Mouse (Mus musculus): ENCODE data around the gene Nsun7.
"Not testable (repeated sequence)": the region's sequence is repeated elsewhere in the genome, so short reads cannot be mapped to it uniquely, and the experiment has no call there.

Gene Nsun7

GRCm38 (mm10) chr5:66259756-66260448 is at the start of gene Nsun7:
Gene Nsun7, plus strand, starts transcription at chr5:66259897.
- DNase-seq (ENCODE audit: low read depth, low spot score), result peak; percentile 49

GRCm38 (mm10) chr5:66214395-66214935 is 45.2 kb upstream of the Nsun7 start:
- DNase-seq (ENCODE audit: low read depth, low spot score), result no peak

GRCm38 (mm10) chr5:66215569-66216277 is 44.0 kb upstream of the Nsun7 start:
- DNase-seq (ENCODE audit: low read depth, low spot score), result no peak

DNA sequence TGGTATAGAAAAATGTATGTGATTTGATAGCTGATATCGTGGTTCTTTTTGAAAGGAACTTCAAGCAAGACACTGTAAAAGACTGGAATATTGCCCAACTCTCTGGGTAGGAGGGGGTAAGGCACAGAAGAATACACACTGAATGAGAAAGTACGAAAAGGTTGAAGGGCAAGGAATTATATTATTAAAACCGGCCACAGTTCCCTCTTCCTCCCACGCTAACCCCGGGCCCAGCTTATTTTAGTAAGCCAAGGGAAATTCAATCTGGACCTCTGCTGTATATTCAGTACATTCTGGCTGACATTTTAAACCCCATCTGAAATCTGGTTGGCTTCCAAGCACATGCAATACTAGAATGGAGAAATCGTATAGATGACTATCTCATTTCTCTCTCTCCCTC is 40.0 kb upstream of the Nsun7 start:
- DNase-seq (ENCODE audit: low read depth, low spot score), result no peak

- DNase-seq (ENCODE audit: low read depth, low spot score), result no peak
These were observed 39.1 kb upstream of the Nsun7 start for GRCm38 (mm10) chr5:66220620-66221019.

DNA sequence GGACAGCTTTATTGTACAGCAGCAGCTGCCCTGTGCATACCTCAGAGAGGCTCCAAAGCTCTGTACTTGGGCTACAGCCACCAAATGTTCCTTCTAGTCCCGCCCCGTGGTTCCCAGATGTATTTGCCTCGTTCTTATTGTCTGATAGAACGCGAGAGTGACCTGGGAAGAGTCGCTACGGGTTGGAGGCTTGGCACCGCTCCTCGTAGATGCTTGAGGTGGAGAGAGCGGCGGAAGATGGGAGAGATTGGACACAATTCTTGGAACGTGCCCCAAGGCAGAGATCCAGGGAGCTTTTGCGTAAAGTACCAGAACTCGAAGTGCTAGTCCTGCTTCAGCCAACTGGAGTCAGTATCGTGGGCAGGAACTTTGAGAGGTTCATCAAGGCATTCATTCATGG is 36.8 kb upstream of the Nsun7 start:
- no peak for DNase-seq (ENCODE audit: low read depth, low spot score)

GRCm38 (mm10) chr5:66226526-66226925 is 33.2 kb upstream of the Nsun7 start:
- no peak for DNase-seq (ENCODE audit: low read depth, low spot score)

- DNase-seq (ENCODE audit: low read depth, low spot score), result no peak
These were observed 27.9 kb upstream of the Nsun7 start for GRCm38 (mm10) chr5:66231660-66232269.

GRCm38 (mm10) chr5:66232456-66232855 is 27.2 kb upstream of the Nsun7 start:
- no peak for DNase-seq (ENCODE audit: low read depth, low spot score)

DNA sequence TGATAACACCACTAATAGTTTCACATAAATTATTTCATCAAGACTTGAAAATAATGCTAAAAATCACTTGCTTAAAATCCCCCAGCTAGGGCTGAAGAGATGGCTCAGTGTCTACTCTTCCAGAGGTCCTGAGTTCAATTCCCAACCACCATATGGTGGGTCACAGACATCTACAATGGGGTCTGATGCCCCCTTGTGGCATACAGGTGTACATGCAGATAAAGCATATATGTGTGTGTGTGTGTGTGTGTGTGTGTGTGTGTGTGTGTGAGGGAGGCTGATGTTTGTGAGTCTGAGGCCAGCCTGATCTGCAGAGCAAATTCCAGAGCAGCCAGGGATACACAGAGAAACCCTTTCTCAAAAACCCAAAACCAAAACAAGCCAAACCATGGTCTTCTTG is 17.8 kb upstream of the Nsun7 start:
- peak; percentile 62 for DNase-seq (ENCODE audit: low read depth, low spot score)

DNA sequence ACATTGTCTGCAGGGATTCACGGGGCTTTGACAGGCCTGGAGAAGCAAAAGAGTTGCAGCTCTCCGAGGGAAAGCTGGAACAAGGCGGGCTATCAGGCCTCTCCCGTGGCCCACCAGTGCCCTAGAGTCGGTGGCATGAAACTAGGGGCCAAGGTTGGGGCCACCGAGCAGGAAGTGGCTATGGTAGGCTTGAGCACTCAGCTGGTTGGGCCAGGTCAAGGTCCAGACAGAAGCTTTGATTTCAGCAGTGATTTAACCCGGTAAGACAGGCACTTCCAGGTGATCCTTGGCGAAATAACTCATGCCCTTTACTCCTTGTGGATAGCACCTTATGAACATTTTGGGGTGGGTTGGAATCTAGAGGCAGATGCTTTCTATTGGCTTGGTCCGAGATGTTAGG is 16.2 kb upstream of the Nsun7 start:
- DNase-seq (ENCODE audit: low read depth, low spot score), result no peak

GRCm38 (mm10) chr5:66244043-66244660 is 15.5 kb upstream of the Nsun7 start:
- no peak for DNase-seq (ENCODE audit: low read depth, low spot score)

DNA sequence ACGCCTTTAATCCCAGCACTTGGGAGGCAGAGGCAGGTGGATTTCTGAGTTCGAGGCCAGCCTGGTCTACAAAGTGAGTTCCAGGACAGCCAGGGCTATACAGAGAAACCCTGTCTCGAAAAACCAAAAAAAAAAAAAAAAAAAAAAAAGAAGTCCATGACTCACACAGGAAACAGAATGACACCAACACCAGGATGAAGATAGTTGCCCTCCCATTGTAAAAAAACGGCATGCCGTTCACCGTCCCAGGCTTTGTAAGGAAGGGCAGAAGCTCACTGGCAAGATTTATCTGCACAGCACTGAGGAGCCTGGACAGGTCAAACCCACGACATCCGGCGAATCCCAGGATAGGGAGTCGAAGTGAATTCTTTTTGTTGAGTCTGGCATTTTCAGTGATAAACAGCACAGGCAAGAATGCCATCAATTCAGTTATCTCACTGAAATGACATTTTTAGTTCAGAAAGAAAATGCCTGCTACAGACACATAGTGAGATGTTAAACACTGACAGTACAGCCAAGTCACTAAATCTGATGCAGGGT is 13.7 kb upstream of the Nsun7 start:
- DNase-seq (ENCODE audit: low read depth, low spot score), result no peak

DNA sequence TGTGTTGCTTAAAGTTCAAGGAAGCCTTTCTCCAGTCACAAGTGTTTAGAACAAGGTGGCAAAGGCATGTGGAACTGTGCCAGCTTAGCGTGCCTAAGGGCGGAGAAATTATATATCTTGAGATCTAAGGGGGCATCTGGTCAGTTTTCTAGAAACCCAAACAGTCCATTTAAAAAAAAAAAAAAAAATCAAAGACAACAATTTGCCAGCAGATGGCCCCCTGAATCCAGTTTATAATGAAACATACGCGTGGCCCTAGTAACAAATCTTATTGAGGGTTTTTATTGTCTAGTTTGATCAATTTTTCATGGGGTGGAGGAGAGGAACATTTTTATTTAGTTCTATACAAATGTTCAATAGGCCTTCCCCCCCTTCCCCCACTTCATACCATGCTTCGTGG is 6.5 kb upstream of the Nsun7 start:
- no peak for DNase-seq (ENCODE audit: low read depth, low spot score)

GRCm38 (mm10) chr5:66255044-66255443 is 4.7 kb upstream of the Nsun7 start:
- DNase-seq (ENCODE audit: low read depth, low spot score), result no peak

GRCm38 (mm10) chr5:66259000-66259399 is 697 bp upstream of the Nsun7 start:
- DNase-seq (ENCODE audit: low read depth, low spot score), result no peak

- not testable (repeated sequence) for DNase-seq (ENCODE audit: low read depth, low spot score)
These were observed 304 bp upstream of the Nsun7 start for GRCm38 (mm10) chr5:66259431-66259755.

GRCm38 (mm10) chr5:66262475-66262874 is 2.8 kb downstream of the Nsun7 start:
- DNase-seq (ENCODE audit: low read depth, low spot score), result no peak

DNA sequence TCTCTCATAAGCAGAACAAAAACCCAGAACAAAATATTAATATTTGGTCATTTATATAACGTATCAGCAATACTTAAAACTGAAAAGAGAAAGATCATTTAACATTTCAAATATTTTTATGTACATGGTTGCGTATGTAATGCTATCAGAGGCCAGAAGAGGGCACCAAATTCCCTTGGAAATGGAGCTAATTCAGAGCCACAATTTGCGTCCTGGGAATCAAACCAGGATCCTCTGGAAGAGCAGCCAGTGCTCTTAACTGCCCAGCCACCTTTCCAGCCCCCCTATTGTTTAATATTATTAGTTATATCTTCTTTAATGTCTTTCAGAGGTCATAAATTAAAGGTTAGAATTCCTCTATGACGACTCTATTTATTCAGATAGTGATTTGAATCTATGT is 3.7 kb downstream of the Nsun7 start:
- peak; percentile 21 for DNase-seq (ENCODE audit: low read depth, low spot score)

GRCm38 (mm10) chr5:66269616-66270015 is 9.9 kb downstream of the Nsun7 start:
- DNase-seq (ENCODE audit: low read depth, low spot score), result no peak

DNA sequence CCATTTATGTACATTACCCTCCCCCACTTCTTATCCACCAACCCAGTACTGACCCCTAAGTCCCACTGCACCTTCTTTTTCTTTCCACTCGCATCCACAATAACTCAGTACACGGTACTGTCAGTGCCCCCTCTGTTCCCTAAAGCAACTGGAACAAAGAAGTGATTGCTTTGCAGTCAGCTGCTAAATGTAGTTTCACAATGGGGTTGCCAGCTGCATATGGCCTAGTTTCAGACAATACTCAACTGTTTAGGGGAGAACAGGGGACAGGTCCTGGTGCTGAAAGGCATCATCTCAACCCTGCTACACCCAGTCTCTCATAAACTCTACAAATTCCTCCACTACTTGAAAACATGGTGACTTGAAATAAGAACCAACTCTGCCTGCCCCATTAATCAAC is 11.4 kb downstream of the Nsun7 start:
- DNase-seq (ENCODE audit: low read depth, low spot score), result no peak

DNA sequence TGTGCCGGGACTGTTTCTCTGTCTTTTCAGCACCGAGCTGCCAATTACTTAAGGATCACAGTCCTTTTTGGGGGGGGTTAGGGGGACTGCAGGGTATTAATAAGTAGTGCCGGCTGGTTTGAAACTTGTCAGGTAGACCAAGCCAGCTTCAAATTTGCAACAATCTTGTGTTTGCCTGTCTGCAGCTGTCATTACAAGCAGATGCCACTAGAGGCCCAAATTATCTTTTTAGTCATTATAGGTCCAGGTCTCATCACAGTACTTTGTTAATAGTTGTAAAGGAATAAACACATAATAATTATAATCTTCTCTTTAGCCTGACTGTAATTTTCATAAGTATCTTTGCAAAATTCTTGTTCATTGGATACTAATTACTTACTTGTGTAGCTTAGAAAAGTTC is 14.7 kb downstream of the Nsun7 start:
- no peak for DNase-seq (ENCODE audit: low read depth, low spot score)

All from CD4-positive helper T cell, adult 2 months (primary cell).